Mouse (Mus musculus) myocyte (in vitro differentiated cells): ENCODE measurements around the gene Map4k5.

Experiments used
- MYOD1 ChIP-seq, 3 experiments: IDR thresholded peaks; one replicate each; pipeline ENCODE4 v1.6.1; 2011; ENCODE audit warnings: control low read depth in 2 of 3, low read depth in 2 of 3, mild to moderate bottlenecking in 2 of 3, moderate library complexity in 1 of 3; ENCODE audit not compliant: insufficient read length in 2 of 3, control insufficient read depth in 1 of 3
- POLR2A ChIP-seq: IDR thresholded peaks from one replicate; pipeline ENCODE4 v1.6.1; 2011; ENCODE audit warnings: low read depth, mild to moderate bottlenecking, control low read depth, moderate library complexity; ENCODE audit not compliant: insufficient read length

GRCm38 (mm10) chr12:69904991-69905390 is 12.0 kb upstream of the Map4k5 start:
- no peak for TF ChIP-seq POLR2A
- no peak for TF ChIP-seq MYOD1 (IDR thresholded peaks at IDR 0.05; ENCODE audit: control insufficient read depth in 1 of 3, insufficient read length in 2 of 3, low read depth in 2 of 3)
